Mouse (Mus musculus): ENCODE data around the gene Mrps14. TPM values are rescaled to one million over a fixed set of nuclear protein-coding genes. Genes with fewer than 3 reads are reported as not detected.

Mrps14 gene
- polyA plus RNA-seq, 1 experiment from 2014 or later = 271 TPM

GRCm38 (mm10) chr1:160212703-160213669 is 18.0 kb downstream of the Mrps14 start, which contains the start of gene Cacybp:
Gene Cacybp, minus strand, starts transcription at chr1:160212875.
- peak; percentile 99 for ATAC-seq (ENCODE audit: insufficient read depth, low FRiP score)
- peak within 1 kb of the TSS; percentile 98 for H3K27ac ChIP-seq (ENCODE audit: low read length)
- peak within 1 kb of the TSS; percentile 70 for H3K4me2 ChIP-seq (ENCODE audit: low read depth, low read length)
- peak within 1 kb of the TSS; percentile 96 for H3K4me3 ChIP-seq (replicated peaks; ENCODE audit: low read length)
- no peaks in the 10 kb centered on the region for H3K36me3 ChIP-seq (ENCODE audit: control insufficient read depth, insufficient read depth, low read length)
- H3K9ac ChIP-seq (ENCODE audit: low read length) = peak within 1 kb of the TSS; percentile 95
- no peaks in the 10 kb centered on the region for H3K9me3 ChIP-seq (replicated peaks; ENCODE audit: control insufficient read depth, low read length)
- H3K27me3 ChIP-seq (ENCODE audit: control insufficient read depth, insufficient read depth, low read length) = no peaks in the 10 kb centered on the region
- WGBS = under 1% methylated on average over 76 of the region's 76 CpGs
- peaks cover 16% of the 10 kb centered on the region for H3K4me1 ChIP-seq (ENCODE audit: control insufficient read depth, insufficient read depth, low read length)

DNA sequence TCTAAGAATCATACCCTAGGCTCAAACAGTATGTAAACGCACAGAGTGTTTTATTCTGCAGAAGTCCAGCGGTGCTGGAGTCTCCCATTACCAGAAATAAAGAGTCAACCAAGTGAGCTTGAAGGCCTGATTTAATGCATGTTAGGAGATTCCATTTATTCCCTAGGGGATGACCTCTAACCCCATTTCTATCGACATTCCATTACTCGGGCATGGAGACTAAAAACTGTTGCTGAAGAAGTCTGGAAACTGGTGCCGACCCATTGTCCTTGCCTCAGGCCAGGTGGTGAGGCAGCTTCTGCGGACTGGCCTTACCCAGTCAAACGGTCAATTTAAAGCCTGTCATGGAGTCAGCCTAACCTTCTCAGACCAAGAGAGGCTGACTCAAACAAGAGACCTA is 19.2 kb downstream of the Mrps14 start:
- Histone ChIP-seq H3K27ac (ENCODE audit: low read length) (no peak overlapping the region), H3K4me3 (replicated peaks; ENCODE audit: low read length) (no peak overlapping the region), H3K9ac (ENCODE audit: low read length) (no peak overlapping the region), H3K4me1 (ENCODE audit: control insufficient read depth, insufficient read depth, low read length) (peaks cover 16% of the 10 kb centered on the region), H3K9me3 (replicated peaks; ENCODE audit: control insufficient read depth, low read length) (no peaks in the 10 kb centered on the region), H3K27me3 (ENCODE audit: control insufficient read depth, insufficient read depth, low read length) (no peaks in the 10 kb centered on the region), H3K36me3 (ENCODE audit: control insufficient read depth, insufficient read depth, low read length) (no peaks in the 10 kb centered on the region), H3K4me2 (ENCODE audit: low read depth, low read length) (no peak overlapping the region)
- 83% methylated on average over 7 of the region's 7 CpGs for WGBS
- no peak for ATAC-seq (ENCODE audit: insufficient read depth, low FRiP score)

DNA sequence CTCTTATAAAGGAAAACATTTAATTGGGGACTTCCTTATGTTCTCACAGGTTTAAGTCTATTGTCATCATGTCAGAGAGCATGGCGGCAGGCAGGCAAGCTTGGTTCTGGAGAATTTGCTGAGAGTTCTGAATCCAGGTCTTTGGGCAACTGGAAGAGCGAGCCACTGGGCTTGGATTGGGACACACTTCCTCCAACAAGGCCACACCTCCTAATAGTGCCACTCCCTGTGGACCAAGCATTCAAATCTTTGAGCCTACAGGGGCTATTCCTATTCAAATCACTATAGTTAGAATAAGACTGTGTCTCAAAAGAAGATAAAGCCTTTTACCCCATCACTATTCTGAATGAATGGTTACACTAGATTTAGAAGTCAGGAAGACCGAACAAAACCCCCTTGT is 22.9 kb downstream of the Mrps14 start:
- Histone ChIP-seq H3K9ac (ENCODE audit: low read length) (no peak overlapping the region), H3K27ac (ENCODE audit: low read length) (no peak overlapping the region), H3K9me3 (replicated peaks; ENCODE audit: control insufficient read depth, low read length) (no peaks in the 10 kb centered on the region), H3K4me2 (ENCODE audit: low read depth, low read length) (no peak overlapping the region), H3K4me3 (replicated peaks; ENCODE audit: low read length) (no peak overlapping the region), H3K36me3 (ENCODE audit: control insufficient read depth, insufficient read depth, low read length) (no peaks in the 10 kb centered on the region), H3K4me1 (ENCODE audit: control insufficient read depth, insufficient read depth, low read length) (peaks cover 4% of the 10 kb centered on the region; the same call in 1 of the 2 replicates), H3K27me3 (ENCODE audit: control insufficient read depth, insufficient read depth, low read length) (no peaks in the 10 kb centered on the region)
- ATAC-seq (ENCODE audit: insufficient read depth, low FRiP score) = no peak
- WGBS = 84% methylated on average over 3 of the region's 3 CpGs

DNA sequence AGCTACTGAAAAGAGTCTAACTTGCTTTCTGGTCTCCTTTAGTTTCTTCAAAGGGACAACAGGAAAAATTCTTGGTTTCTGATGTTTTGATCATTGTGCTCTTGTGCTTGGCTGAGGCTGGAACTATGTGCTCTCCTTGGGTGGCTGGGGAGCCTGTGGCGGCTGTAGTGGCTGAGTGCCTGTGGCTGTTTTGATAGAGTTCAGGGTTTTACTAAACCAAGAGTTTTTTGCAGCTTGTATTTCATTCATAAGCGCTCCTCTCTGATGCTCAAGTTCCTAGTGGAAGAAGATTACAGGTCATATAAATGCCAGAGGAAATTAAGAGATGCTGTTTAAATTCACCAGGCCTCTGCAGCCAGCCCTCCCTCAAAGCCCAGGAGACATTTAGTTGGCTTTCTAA is 29.1 kb downstream of the Mrps14 start:
- no peak for ATAC-seq (ENCODE audit: insufficient read depth, low FRiP score)
- Histone ChIP-seq H3K4me3 (replicated peaks; ENCODE audit: low read length) (no peak overlapping the region), H3K27ac (ENCODE audit: low read length) (no peak overlapping the region), H3K9ac (ENCODE audit: low read length) (no peak overlapping the region), H3K9me3 (replicated peaks; ENCODE audit: control insufficient read depth, low read length) (no peaks in the 10 kb centered on the region), H3K4me2 (ENCODE audit: low read depth, low read length) (no peak overlapping the region), H3K36me3 (ENCODE audit: control insufficient read depth, insufficient read depth, low read length) (no peaks in the 10 kb centered on the region; the same call in 1 of the 2 replicates), H3K4me1 (ENCODE audit: control insufficient read depth, insufficient read depth, low read length) (no peaks in the 10 kb centered on the region), H3K27me3 (ENCODE audit: control insufficient read depth, insufficient read depth, low read length) (no peaks in the 10 kb centered on the region)
- whole genome bisulfite sequencing = 71% methylated on average over 2 of the region's 2 CpGs

GRCm38 (mm10) chr1:160227196-160227595 is 32.2 kb downstream of the Mrps14 start:
- H3K4me3 ChIP-seq (replicated peaks; ENCODE audit: low read length) = no peak overlapping the region
- no peaks in the 10 kb centered on the region; the same call in 1 of the 2 replicates for H3K36me3 ChIP-seq (ENCODE audit: control insufficient read depth, insufficient read depth, low read length)
- no peak overlapping the region for H3K9ac ChIP-seq (ENCODE audit: low read length)
- no peaks in the 10 kb centered on the region for H3K27me3 ChIP-seq (ENCODE audit: control insufficient read depth, insufficient read depth, low read length)
- no peaks in the 10 kb centered on the region for H3K4me1 ChIP-seq (ENCODE audit: control insufficient read depth, insufficient read depth, low read length)
- H3K27ac ChIP-seq (ENCODE audit: low read length) = no peak overlapping the region
- H3K4me2 ChIP-seq (ENCODE audit: low read depth, low read length) = no peak overlapping the region
- ATAC-seq (ENCODE audit: insufficient read depth, low FRiP score) = no peak
- no peaks in the 10 kb centered on the region for H3K9me3 ChIP-seq (replicated peaks; ENCODE audit: control insufficient read depth, low read length)
- 89% methylated on average over 4 of the region's 4 CpGs for WGBS

- H3K27me3 ChIP-seq (ENCODE audit: control insufficient read depth, insufficient read depth, low read length) = no peaks in the 10 kb centered on the region
- no peaks in the 10 kb centered on the region for H3K4me1 ChIP-seq (ENCODE audit: control insufficient read depth, insufficient read depth, low read length)
- no peaks in the 10 kb centered on the region; the same call in 1 of the 2 replicates for H3K36me3 ChIP-seq (ENCODE audit: control insufficient read depth, insufficient read depth, low read length)
- H3K4me3 ChIP-seq (replicated peaks; ENCODE audit: low read length) = no peak overlapping the region
- no peak overlapping the region for H3K9ac ChIP-seq (ENCODE audit: low read length)
- no peak overlapping the region for H3K27ac ChIP-seq (ENCODE audit: low read length)
- ATAC-seq (ENCODE audit: insufficient read depth, low FRiP score) = no peak
- H3K4me2 ChIP-seq (ENCODE audit: low read depth, low read length) = no peak overlapping the region
- H3K9me3 ChIP-seq (replicated peaks; ENCODE audit: control insufficient read depth, low read length) = no peaks in the 10 kb centered on the region
Observed at GRCm38 (mm10) chr1:160227850-160228249, 32.8 kb downstream of the Mrps14 start.

- ATAC-seq (ENCODE audit: insufficient read depth, low FRiP score) = no peak
- no peaks in the 10 kb centered on the region for H3K27me3 ChIP-seq (ENCODE audit: control insufficient read depth, insufficient read depth, low read length)
- no peak overlapping the region for H3K4me3 ChIP-seq (replicated peaks; ENCODE audit: low read length)
- no peak overlapping the region for H3K9ac ChIP-seq (ENCODE audit: low read length)
- WGBS = 34% methylated on average over 4 of the region's 4 CpGs
- H3K4me2 ChIP-seq (ENCODE audit: low read depth, low read length) = no peak overlapping the region
- H3K4me1 ChIP-seq (ENCODE audit: control insufficient read depth, insufficient read depth, low read length) = no peaks in the 10 kb centered on the region
- no peaks in the 10 kb centered on the region for H3K36me3 ChIP-seq (ENCODE audit: control insufficient read depth, insufficient read depth, low read length)
- H3K9me3 ChIP-seq (replicated peaks; ENCODE audit: control insufficient read depth, low read length) = no peaks in the 10 kb centered on the region
- H3K27ac ChIP-seq (ENCODE audit: low read length) = no peak overlapping the region
Observed at GRCm38 (mm10) chr1:160231013-160231412, 36.0 kb downstream of the Mrps14 start.

- no peak for ATAC-seq (ENCODE audit: insufficient read depth, low FRiP score)
- H3K9ac ChIP-seq (ENCODE audit: low read length) = no peak overlapping the region
- H3K9me3 ChIP-seq (replicated peaks; ENCODE audit: control insufficient read depth, low read length) = no peaks in the 10 kb centered on the region
- no peak overlapping the region for H3K4me2 ChIP-seq (ENCODE audit: low read depth, low read length)
- no peaks in the 10 kb centered on the region for H3K4me1 ChIP-seq (ENCODE audit: control insufficient read depth, insufficient read depth, low read length)
- 95% methylated on average over 3 of the region's 3 CpGs for WGBS
- no peak overlapping the region for H3K27ac ChIP-seq (ENCODE audit: low read length)
- no peak overlapping the region for H3K4me3 ChIP-seq (replicated peaks; ENCODE audit: low read length)
- no peaks in the 10 kb centered on the region for H3K27me3 ChIP-seq (ENCODE audit: control insufficient read depth, insufficient read depth, low read length)
- no peaks in the 10 kb centered on the region for H3K36me3 ChIP-seq (ENCODE audit: control insufficient read depth, insufficient read depth, low read length)
Observed at GRCm38 (mm10) chr1:160232113-160232512, 37.1 kb downstream of the Mrps14 start.

GRCm38 (mm10) chr1:160233921-160234320 is 38.9 kb downstream of the Mrps14 start:
- no peaks in the 10 kb centered on the region for H3K27me3 ChIP-seq (ENCODE audit: control insufficient read depth, insufficient read depth, low read length)
- H3K9me3 ChIP-seq (replicated peaks; ENCODE audit: control insufficient read depth, low read length) = no peaks in the 10 kb centered on the region
- H3K9ac ChIP-seq (ENCODE audit: low read length) = no peak overlapping the region
- no peak overlapping the region for H3K4me2 ChIP-seq (ENCODE audit: low read depth, low read length)
- H3K4me1 ChIP-seq (ENCODE audit: control insufficient read depth, insufficient read depth, low read length) = no peaks in the 10 kb centered on the region
- H3K27ac ChIP-seq (ENCODE audit: low read length) = peak overlapping the region; percentile 5; the same call in 1 of the 2 replicates
- H3K4me3 ChIP-seq (replicated peaks; ENCODE audit: low read length) = no peak overlapping the region
- no peaks in the 10 kb centered on the region for H3K36me3 ChIP-seq (ENCODE audit: control insufficient read depth, insufficient read depth, low read length)
- ATAC-seq (ENCODE audit: insufficient read depth, low FRiP score) = peak; percentile 53; the same call in 1 of the 2 replicates

Data from stomach, embryonic 16.5 days (tissue).